ENCODE assay signal across 13 mouse cellular contexts in genomic region chr5:24592471-24593160, GRCm38 (mm10). TPM values are rescaled to one million over a fixed set of nuclear protein-coding genes. Genes with fewer than 3 reads are reported as not detected.
DNase-seq lines count a peak whose midpoint lies in the region; ATAC-seq and TF ChIP-seq lines count a peak whose summit lies in the region.
"Had no signal": no experiment of that assay in that cellular context is flagged by ENCODE, and none has a peak within 500 bp of the region (broad histone marks: within the 10 kb centered on the region; RNA-seq: fewer than 3 reads in every experiment).

No protein-coding gene starts in this region.

- WGBS in kidney, postnatal 0 days, result 66% methylated on average over 21 of the region's 21 CpGs
- 60% methylated on average over 21 of the region's 21 CpGs for WGBS in limb, embryonic 10.5 days

- DNase-seq in cerebellum, adult 9-11 months, result peak; percentile 27
- DNase-seq in cerebellum, adult 11 months, result no peak
- DNase-seq in kidney, postnatal 0 days (ENCODE audit: low spot score), result no peak
- no peak for DNase-seq in kidney, adult 18-20 months
- DNase-seq in limb, embryonic 10.5 days (ENCODE audit: low spot score), result no peak
- no peak for DNase-seq in frontal cortex, adult 2 months (ENCODE audit: extremely low spot score in 1 of 2, low spot score in 1 of 2)
- DNase-seq in layer of hippocampus, adult 11-12 months (ENCODE audit: low spot score), result no peak
- DNase-seq: adrenal gland, postnatal 14 days; cerebellum, adult 9-10 months had no signal

- no peaks in the 10 kb centered on the region for H3K27me3 ChIP-seq in kidney, postnatal 0 days (ENCODE audit: insufficient read depth, low read length)
- no peaks in the 10 kb centered on the region for H3K27me3 ChIP-seq in ES-Bruce4 (ENCODE audit: control insufficient read depth, insufficient read depth, low read length, poor library complexity, severe bottlenecking)
- peaks cover 52% of the 10 kb centered on the region for H3K27me3 ChIP-seq in limb, embryonic 10.5 days (ENCODE audit: low read depth, poor library complexity, severe bottlenecking)
- H3K27me3 ChIP-seq: hindbrain, embryonic 15.5 days had no signal

- peaks cover 5% of the 10 kb centered on the region for H3K4me1 ChIP-seq in kidney, postnatal 0 days (replicated peaks; ENCODE audit: insufficient read depth, low read length)
- no peaks in the 10 kb centered on the region for H3K4me1 ChIP-seq in ES-Bruce4 (ENCODE audit: control insufficient read depth, insufficient read depth, low read length)
- peaks cover 51% of the 10 kb centered on the region for H3K4me1 ChIP-seq in limb, embryonic 10.5 days

- H3K4me2 ChIP-seq in kidney, postnatal 0 days (ENCODE audit: low read length), result peak overlapping the region; percentile 37
- H3K4me2 ChIP-seq: hindbrain, embryonic 15.5 days; neural tube, embryonic 13.5 days had no signal

- H3K36me3 ChIP-seq in kidney, postnatal 0 days (ENCODE audit: insufficient read depth, low read length), result peaks cover 33% of the 10 kb centered on the region
- H3K36me3 ChIP-seq in ES-Bruce4 (ENCODE audit: control insufficient read depth, insufficient read depth, low read length, poor library complexity, severe bottlenecking), result no peaks in the 10 kb centered on the region
- peaks cover 82% of the 10 kb centered on the region for H3K36me3 ChIP-seq in limb, embryonic 10.5 days

- ATAC-seq in kidney, postnatal 0 days (replicated peaks; ENCODE audit: low FRiP score, low read depth), result no peak

- TF ChIP-seq EP300 in ES-Bruce4 (IDR thresholded peaks at IDR 0.05; ENCODE audit: insufficient read depth, low read depth, low read length), result no peak

- H3K4me3 ChIP-seq in kidney, postnatal 0 days (replicated peaks; ENCODE audit: low read depth, low read length), result no peak overlapping the region
- H3K4me3 ChIP-seq in ES-Bruce4 (ENCODE audit: low read depth, low read length), result peak overlapping the region; percentile 12; the same call in 1 of the 2 replicates
- H3K4me3 ChIP-seq in limb, embryonic 10.5 days, result 0 out of 2 replicates have a peak overlapping the region, but pooled peaks have one; percentile 31
- H3K4me3 ChIP-seq: erythroblast, embryonic 14.5 days; hindbrain, embryonic 15.5 days; neural tube, embryonic 13.5 days had no signal

- H3K9ac ChIP-seq in kidney, postnatal 0 days (ENCODE audit: low read depth, low read length), result no peak overlapping the region
- 0 out of 2 replicates have a peak overlapping the region, but pooled peaks have one; percentile 8 for H3K9ac ChIP-seq in ES-Bruce4 (ENCODE audit: low read depth, poor library complexity, severe bottlenecking)
- H3K9ac ChIP-seq: neural tube, embryonic 13.5 days had no signal

- H3K27ac ChIP-seq in kidney, postnatal 0 days, result no peak overlapping the region
- H3K27ac ChIP-seq in ES-Bruce4 (ENCODE audit: insufficient read depth, low read length), result no peak overlapping the region
- no peak overlapping the region for H3K27ac ChIP-seq in limb, embryonic 10.5 days
- H3K27ac ChIP-seq: hindbrain, embryonic 15.5 days; neural tube, embryonic 13.5 days had no signal

- no peaks in the 10 kb centered on the region for H3K9me3 ChIP-seq in kidney, postnatal 0 days (replicated peaks; ENCODE audit: low read length)
- no peaks in the 10 kb centered on the region for H3K9me3 ChIP-seq in ES-Bruce4 (replicated peaks; ENCODE audit: control insufficient read depth, insufficient read depth, low read length, poor library complexity, severe bottlenecking)
- H3K9me3 ChIP-seq in limb, embryonic 10.5 days (replicated peaks), result no peaks in the 10 kb centered on the region
- H3K9me3 ChIP-seq: hindbrain, embryonic 15.5 days; neural tube, embryonic 13.5 days had no signal

- TF ChIP-seq CTCF in kidney, postnatal 0 days (IDR thresholded peaks at IDR 0.05; ENCODE audit: low read depth), result no peak
- TF ChIP-seq CTCF in ES-Bruce4 (IDR thresholded peaks at IDR 0.05; ENCODE audit: low read depth, low read length), result no peak

- no peak for TF ChIP-seq POLR2A in ES-Bruce4 (IDR thresholded peaks at IDR 0.05; ENCODE audit: insufficient read depth, low read length)

RNA-seq across cellular contexts. Expression of gene Chpf2, which starts 6.1 kb away (rescaled TPM):
- polyA plus RNA-seq in kidney, postnatal 0 days (2015; fragmentation: Nextera tagmentation; extraction: Ambion mirVana), result 26.0 and 27.6 TPM in 2 replicates
- polyA plus RNA-seq in ES-Bruce4 (2011; ENCODE audit: insufficient read depth, insufficient read length, low read depth, missing spikeins), result 5.7 and 8.3 TPM in 2 replicates
- polyA plus RNA-seq in limb, embryonic 10.5 days (2016; fragmentation: Nextera tagmentation; extraction: Ambion mirVana), result 15.1 and 19.0 TPM in 2 replicates
- polyA plus RNA-seq in frontal cortex, adult 2 months (2012; rRNA removed), result 47.1 and 50.5 TPM in 2 replicates

RNA-seq across cellular contexts. Expression of gene Abcf2, which starts 15.3 kb away (rescaled TPM):
- 74.4 and 79.6 TPM in 2 replicates for polyA plus RNA-seq in kidney, postnatal 0 days (2015; fragmentation: Nextera tagmentation; extraction: Ambion mirVana)
- 113 and 120 TPM in 2 replicates for polyA plus RNA-seq in ES-Bruce4 (2011; ENCODE audit: insufficient read depth, insufficient read length, low read depth, missing spikeins)
- polyA plus RNA-seq in limb, embryonic 10.5 days (2016; fragmentation: Nextera tagmentation; extraction: Ambion mirVana), result 177 and 197 TPM in 2 replicates
- polyA plus RNA-seq in frontal cortex, adult 2 months (2012; rRNA removed), result 78.1 and 86.2 TPM in 2 replicates

RNA-seq across cellular contexts. Expression of gene Smarcd3, which starts 31.6 kb away (rescaled TPM):
- 16.4 and 19.7 TPM in 2 replicates for polyA plus RNA-seq in kidney, postnatal 0 days (2015; fragmentation: Nextera tagmentation; extraction: Ambion mirVana)
- 1.5 and 1.9 TPM in 2 replicates for polyA plus RNA-seq in ES-Bruce4 (2011; ENCODE audit: insufficient read depth, insufficient read length, low read depth, missing spikeins)
- 21.5 and 34.3 TPM in 2 replicates for polyA plus RNA-seq in limb, embryonic 10.5 days (2016; fragmentation: Nextera tagmentation; extraction: Ambion mirVana)
- 116 and 135 TPM in 2 replicates for polyA plus RNA-seq in frontal cortex, adult 2 months (2012; rRNA removed)
- polyA plus RNA-seq: erythroblast, embryonic 14.5 days had no signal

RNA-seq across cellular contexts. Expression of gene 4931409K22Rik, which starts 36.0 kb away (rescaled TPM):
- 0.12 and 0.19 TPM in 2 replicates for polyA plus RNA-seq in kidney, postnatal 0 days (2015; fragmentation: Nextera tagmentation; extraction: Ambion mirVana)
- not detected in 2 replicates for polyA plus RNA-seq in ES-Bruce4 (2011; ENCODE audit: insufficient read depth, insufficient read length, low read depth, missing spikeins)
- polyA plus RNA-seq in limb, embryonic 10.5 days (2016; fragmentation: Nextera tagmentation; extraction: Ambion mirVana), result 0.05 TPM in 1 of 2 replicates, not detected in the other
- polyA plus RNA-seq in frontal cortex, adult 2 months (2012; rRNA removed), result 0.18 and 0.59 TPM in 2 replicates
- polyA plus RNA-seq: erythroblast, embryonic 14.5 days had no signal

RNA-seq across cellular contexts. Expression of gene Asb10, which starts 51.8 kb away (rescaled TPM):
- polyA plus RNA-seq in kidney, postnatal 0 days (2015; fragmentation: Nextera tagmentation; extraction: Ambion mirVana), result 0.69 and 0.93 TPM in 2 replicates
- polyA plus RNA-seq in ES-Bruce4 (2011; ENCODE audit: insufficient read depth, insufficient read length, low read depth, missing spikeins), result not detected in 2 replicates
- 0.13 and 0.15 TPM in 2 replicates for polyA plus RNA-seq in limb, embryonic 10.5 days (2016; fragmentation: Nextera tagmentation; extraction: Ambion mirVana)
- 0.42 and 0.62 TPM in 2 replicates for polyA plus RNA-seq in frontal cortex, adult 2 months (2012; rRNA removed)
- polyA plus RNA-seq: erythroblast, embryonic 14.5 days had no signal
